Mouse (Mus musculus) embryo, embryonic 10.5 days (tissue): ENCODE data around the gene Zic2.

Source experiments
- DNase-seq: peaks from one replicate; pipeline ENCODE4 v3.0.0-alpha.2; 2015; ENCODE audit warnings: low spot score

Zic2 gene

GRCm38 (mm10) chr14:122476822-122477215 lies 1.6 kb downstream of the Zic2 start:
- no peak for DNase-seq

GRCm38 (mm10) chr14:122477261-122477671 lies 2.0 kb downstream of the Zic2 start:
- DNase-seq, result peak; percentile 72

- peak; percentile 46 for DNase-seq
These were observed 2.8 kb downstream of the Zic2 start for GRCm38 (mm10) chr14:122477971-122478573.

DNA sequence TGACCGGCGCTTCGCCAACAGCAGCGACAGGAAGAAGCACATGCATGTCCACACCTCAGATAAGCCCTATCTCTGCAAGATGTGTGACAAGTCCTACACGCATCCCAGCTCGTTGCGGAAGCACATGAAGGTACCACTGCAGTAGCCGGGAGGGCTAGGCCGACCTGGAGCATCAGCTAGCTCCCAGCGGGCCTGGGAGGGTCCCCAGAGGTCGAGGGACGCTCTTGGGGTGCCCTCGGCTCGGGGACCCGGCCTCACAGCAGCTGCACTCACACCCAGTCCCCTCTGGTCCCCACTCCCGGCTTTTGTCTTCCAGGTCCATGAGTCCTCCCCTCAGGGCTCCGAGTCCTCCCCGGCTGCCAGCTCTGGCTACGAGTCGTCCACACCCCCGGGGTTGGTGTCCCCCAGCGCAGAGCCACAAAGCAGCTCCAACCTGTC lies 3.4 kb downstream of the Zic2 start:
- peak; percentile 64 for DNase-seq

GRCm38 (mm10) chr14:122479461-122480109 lies 4.3 kb downstream of the Zic2 start:
- DNase-seq, result peak; percentile 59

GRCm38 (mm10) chr14:122480355-122480754 lies 5.1 kb downstream of the Zic2 start:
- DNase-seq, result peak; percentile 70

GRCm38 (mm10) chr14:122481181-122481580 lies 5.9 kb downstream of the Zic2 start:
- DNase-seq, result peak; percentile 62

DNA sequence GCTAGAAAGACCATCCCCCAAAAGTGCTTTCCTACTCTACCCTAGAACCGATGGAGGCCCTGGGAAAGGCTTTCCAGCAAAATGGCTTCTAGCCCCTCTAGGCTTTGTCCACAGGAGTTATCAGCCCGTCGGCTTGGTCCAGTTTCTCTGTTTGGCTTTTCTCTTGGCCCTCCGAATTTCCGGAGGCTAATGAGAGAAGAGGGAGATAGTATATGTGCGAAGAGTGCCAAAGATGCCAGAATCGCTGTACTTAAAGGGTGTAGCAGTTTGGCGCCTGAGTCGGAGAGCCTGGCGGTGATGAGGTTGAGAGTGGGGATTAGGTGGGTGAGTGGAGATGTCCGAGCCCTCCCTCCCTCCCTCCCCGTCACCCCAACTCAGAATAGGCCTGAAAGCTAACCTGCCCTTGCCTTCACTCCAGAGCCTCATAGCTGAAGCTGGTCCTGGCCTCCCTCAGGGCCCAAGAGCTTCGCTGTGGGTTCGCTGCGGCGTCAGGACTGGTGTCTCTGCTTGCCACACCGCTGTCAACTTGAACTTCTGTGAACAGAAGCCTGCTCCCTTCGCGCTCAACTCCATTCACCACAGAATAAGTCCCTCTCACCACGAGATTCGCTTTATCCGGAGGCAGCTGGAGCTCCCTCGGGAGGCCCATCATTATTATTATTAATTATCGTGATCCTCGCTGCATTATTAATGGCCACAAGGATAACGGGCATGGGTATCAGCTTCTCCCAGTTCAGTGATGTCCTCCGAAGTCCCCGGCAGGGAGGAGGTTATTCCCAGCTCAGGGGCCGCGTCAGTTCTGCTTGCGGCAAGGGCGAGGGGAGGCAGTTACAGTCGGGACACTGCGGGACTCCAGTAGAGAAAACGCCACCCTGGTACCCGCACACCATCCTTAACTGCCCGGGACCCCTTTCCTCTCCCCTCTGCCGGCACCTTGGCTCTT lies 7.1 kb downstream of the Zic2 start:
- DNase-seq, result peak; percentile 70

DNA sequence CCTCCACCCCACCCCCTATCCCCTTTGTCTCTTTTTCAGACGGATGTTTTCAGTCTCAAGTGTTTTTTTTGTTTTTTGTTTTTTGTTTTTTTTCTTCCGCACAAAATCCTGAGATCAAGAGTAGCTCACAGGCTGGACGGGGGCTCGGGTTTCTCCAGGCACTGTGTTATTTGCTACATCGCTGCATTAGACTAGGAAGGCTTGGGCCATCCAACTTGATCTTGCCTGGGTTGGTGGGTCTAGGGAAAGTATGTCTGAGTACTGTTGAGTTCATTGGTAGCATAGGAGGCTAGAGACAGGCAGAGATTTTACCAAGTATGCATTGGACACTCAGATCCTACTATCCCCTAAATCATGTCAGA lies 7.8 kb downstream of the Zic2 start:
- peak; percentile 57 for DNase-seq

GRCm38 (mm10) chr14:122483556-122484421 lies 8.6 kb downstream of the Zic2 start:
- DNase-seq, result peak; percentile 53

- no peak for DNase-seq
These were observed 9.2 kb downstream of the Zic2 start for GRCm38 (mm10) chr14:122484458-122484843.

DNA sequence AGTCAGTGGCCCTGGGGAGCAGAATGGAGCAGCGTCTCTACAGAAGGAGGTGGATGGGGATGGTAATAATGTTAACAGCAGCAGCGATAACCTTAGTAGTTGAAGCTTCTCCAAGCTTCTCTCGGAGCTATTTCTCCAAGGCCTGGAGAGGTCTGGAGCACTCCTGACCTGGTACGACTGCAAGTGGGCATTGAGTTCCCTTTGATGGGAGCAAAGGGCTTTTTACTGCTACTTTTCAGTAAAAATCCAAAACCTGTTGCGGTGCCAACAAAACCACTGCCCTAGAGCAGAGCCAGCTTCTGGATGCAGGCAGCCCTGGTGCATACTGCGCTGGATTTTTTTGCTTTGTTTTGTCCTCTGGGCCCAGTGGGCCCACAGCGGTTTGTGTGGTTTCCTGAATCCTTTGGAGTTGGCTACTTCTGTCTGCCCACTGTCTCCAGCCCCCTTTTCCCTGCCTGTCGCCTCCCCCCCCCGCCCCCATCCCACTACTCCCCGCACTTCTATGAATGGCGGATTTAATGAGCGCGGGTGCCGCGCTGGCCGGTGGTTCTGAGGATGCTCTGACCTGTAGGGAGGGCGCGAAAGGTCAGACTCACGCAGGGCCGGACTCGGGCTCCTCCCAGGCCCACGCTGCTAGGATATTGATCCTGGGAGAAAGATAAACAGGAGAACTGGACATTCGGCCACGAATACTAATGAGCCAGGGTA lies 9.8 kb downstream of the Zic2 start:
- peak; percentile 52 for DNase-seq

GRCm38 (mm10) chr14:122485635-122486181 lies 10.5 kb downstream of the Zic2 start:
- peak; percentile 74 for DNase-seq

- DNase-seq, result no peak
These were observed 11.4 kb downstream of the Zic2 start for GRCm38 (mm10) chr14:122486611-122487010.

- DNase-seq, result peak; percentile 70
These were observed 12.1 kb downstream of the Zic2 start for GRCm38 (mm10) chr14:122487366-122487765.

DNA sequence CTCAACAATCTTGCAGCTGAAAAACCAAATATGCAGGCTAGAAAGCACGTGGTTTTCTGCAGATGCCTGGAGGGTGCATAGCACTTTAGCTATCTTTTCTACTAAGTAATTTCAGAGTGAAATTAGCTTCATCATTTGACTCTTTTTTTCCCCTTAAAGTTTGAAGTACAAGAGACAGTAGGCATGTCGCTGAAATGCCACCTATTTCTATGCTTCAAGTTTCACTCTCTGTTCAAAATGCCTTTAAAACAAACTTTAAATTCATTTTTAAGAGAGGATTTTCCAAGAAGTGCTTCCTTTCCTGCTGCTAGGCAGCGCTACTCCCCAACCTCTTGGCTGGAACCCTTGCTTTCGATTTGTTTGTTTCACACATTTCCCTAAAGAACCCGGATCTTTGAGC lies 13.8 kb downstream of the Zic2 start:
- peak; percentile 59 for DNase-seq

DNA sequence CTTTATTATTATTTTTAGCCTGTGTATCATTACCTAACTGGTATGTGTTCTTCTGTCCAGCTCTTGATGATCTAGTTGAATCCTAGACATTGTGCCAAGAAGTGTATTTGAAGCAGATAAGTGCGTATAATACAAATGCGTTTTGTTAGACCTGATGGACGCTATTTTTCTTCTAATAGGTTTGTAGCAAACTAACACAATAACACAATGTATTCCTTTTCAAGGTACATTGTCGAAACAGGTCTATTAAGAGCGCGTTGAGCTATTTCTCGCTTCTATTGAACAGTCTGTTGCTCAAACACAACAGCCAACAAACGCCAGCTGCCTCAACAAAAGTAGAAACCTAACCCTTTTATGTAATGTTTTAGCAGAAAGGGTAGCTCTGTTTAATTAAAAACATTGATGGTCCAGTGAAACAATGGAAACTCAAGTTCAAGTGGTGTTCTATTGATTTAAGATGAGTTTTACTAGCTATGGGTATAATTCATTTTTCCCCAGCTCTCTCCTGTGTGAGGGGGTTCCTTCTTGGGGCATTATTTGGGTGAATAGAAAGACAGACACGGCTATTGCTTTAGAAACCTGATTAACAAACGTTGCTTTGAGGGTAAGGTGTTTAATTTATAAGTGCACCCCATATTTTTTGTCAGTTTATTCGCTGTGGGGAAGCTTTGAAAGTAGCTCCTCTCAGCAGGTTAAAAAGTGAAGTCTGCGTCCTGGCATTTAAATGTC lies 14.6 kb downstream of the Zic2 start:
- DNase-seq, result peak; percentile 77

DNA sequence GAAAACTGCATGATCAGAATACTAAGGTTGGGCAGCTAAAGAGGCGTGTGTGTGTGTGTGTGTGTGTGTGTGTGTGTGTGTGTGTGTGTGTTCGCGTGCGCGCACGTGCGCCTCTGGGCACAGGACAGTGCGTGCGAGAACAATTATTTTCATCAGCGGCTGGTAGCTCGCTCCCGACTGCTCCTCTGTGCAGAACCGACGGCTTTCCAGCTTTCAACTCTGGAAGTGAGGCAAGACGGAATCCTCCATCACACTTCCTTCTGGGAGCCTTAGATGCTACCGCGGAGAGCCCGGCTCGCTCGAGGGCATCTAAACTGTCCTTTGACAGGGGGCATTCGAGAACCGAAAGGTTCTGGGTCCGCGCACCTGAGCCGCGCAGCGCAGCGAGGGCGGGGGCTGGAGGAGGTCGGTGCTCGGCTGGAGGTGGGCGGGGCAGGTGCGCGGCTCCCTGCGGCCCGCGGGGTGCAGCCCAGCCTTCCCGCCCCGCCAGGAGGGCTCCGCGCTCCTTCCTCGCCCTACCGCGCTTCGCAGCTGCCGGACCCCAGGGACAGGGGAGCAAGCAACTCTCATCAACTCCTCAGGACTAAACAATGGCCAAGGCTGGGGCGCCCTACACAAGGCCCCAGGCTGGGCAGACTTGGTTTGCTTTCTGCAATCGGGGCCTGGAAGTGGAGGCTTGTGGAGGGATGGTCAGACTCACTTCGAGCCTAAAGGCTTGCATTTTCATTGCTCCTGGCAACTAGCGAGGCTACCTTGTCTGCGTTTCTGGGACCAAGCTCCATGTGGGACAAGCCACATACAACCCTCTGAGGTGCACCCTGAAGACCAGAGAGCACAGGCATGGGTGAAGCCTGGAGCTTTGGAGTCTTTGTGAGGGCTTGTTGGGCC lies 15.4 kb downstream of the Zic2 start, which contains the start of gene Gm10837:
Gene Gm10837, plus strand, starts transcription at position 146 of the 888 bp plus-strand sequence.
- peak; percentile 66 for DNase-seq

DNA sequence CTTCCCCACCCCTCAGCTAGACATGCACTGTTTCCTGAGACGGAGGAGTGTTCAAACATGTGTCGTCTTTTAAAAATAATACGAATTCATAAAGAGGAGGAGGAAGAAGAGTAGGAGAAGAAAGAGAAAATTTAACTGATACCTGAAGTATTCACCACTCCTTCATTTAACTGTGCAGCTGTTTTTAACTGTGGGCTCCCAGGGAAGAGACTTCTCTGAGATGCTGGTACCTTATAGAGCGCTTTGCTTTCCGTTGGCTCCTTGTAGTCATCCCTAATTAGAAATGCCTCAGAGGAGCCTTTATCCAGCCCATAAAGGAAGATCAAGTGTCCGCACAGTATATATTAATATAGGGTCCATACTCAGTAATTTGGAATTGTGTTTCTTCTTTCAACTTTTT lies 16.3 kb downstream of the Zic2 start:
- peak; percentile 16 for DNase-seq
